Mouse (Mus musculus) brain, embryonic 14.5 days (tissue): ENCODE data around the gene Ush1c.

Experiments
- CTCF ChIP-seq: fragments of 200-500 bp; IDR thresholded peaks from 2 replicates; pipeline ENCODE4 v1.5.1; 2012; ENCODE audit warnings: inconsistent platforms, mild to moderate bottlenecking, moderate library complexity, borderline replicate concordance; ENCODE audit not compliant: insufficient read depth, insufficient read length; ENCODE audit errors: extremely low read depth
- POLR2A ChIP-seq: fragments of 200-500 bp; IDR thresholded peaks from 2 replicates; pipeline ENCODE4 v1.6.1; 2012; ENCODE audit warnings: mild to moderate bottlenecking, inconsistent platforms, borderline replicate concordance; ENCODE audit not compliant: poor library complexity, insufficient read depth, insufficient read length, severe bottlenecking; ENCODE audit errors: extremely low read depth

- no peak for TF ChIP-seq CTCF
- no peak for TF ChIP-seq POLR2A
Measured at GRCm38 (mm10) chr7:46280896-46281295, 42.6 kb upstream of the Ush1c start.
